Mouse (Mus musculus) G1E (cell line): ENCODE measurements around the gene Arhgap6. TPM values are rescaled to one million over a fixed set of nuclear protein-coding genes. Genes with fewer than 3 reads are reported as not detected.
"Not testable (repeated sequence)": the region's sequence is repeated elsewhere in the genome, so short reads cannot be mapped to it uniquely, and the experiment has no call there.

Source experiments
- ATAC-seq: 2 replicates; pipeline ENCODE4 v1.8.0; 2016; ENCODE audit warnings: mild to moderate bottlenecking; ENCODE audit not compliant: insufficient number of reproducible peaks, poor library complexity, low FRiP score, severe bottlenecking; ENCODE audit errors: extremely low read depth
- DNase-seq: peaks from one replicate; pipeline ENCODE4 v3.0.0; 2012; ENCODE audit warnings: low spot score
- H3K27me3 ChIP-seq: 2 replicates; pipeline ENCODE4 v1.6.1; 2012; ENCODE audit warnings: mild to moderate bottlenecking, low read length, inconsistent platforms; ENCODE audit not compliant: insufficient read depth
- H3K36me3 ChIP-seq: replicated peaks from 2 replicates; pipeline ENCODE3; 2012; ENCODE audit warnings: mild to moderate bottlenecking, inconsistent platforms
- H3K4me1 ChIP-seq: 2 replicates; pipeline ENCODE4 v1.6.1; 2012; ENCODE audit warnings: low read depth, low read length, inconsistent platforms, mixed read lengths; ENCODE audit not compliant: insufficient read depth
- H3K4me3 ChIP-seq: 2 replicates; pipeline ENCODE4 v1.5.1; 2012; ENCODE audit warnings: low read depth, mild to moderate bottlenecking, inconsistent platforms, low read length, moderate library complexity, mixed read lengths
- H3K9me3 ChIP-seq: replicated peaks from 2 replicates; pipeline ENCODE4 v1.6.1; 2012; ENCODE audit warnings: inconsistent platforms
- CTCF ChIP-seq: IDR thresholded peaks from 2 replicates; pipeline ENCODE4 v1.5.1; 2012; ENCODE audit warnings: low read depth, low read length, inconsistent platforms, mixed read lengths
- GATA1 ChIP-seq: IDR thresholded peaks from 2 replicates; pipeline ENCODE4 v1.6.1; 2012; ENCODE audit warnings: borderline replicate concordance, low read length, inconsistent platforms, mixed read lengths
- GATA2 ChIP-seq: IDR thresholded peaks from 2 replicates; pipeline ENCODE4 v1.6.1; 2012; ENCODE audit warnings: low read depth, low read length, inconsistent platforms, borderline replicate concordance
- POLR2AphosphoS5 ChIP-seq: IDR thresholded peaks from 2 replicates; pipeline ENCODE4 v1.6.1; 2012; ENCODE audit warnings: low read depth, low read length, inconsistent platforms; ENCODE audit not compliant: insufficient replicate concordance
- TAL1 ChIP-seq: conservative IDR thresholded peaks from 2 replicates; pipeline ENCODE4 v1.6.1; 2012; ENCODE audit warnings: low read depth, low read length, inconsistent platforms, mixed read lengths
- polyA plus RNA-seq: library from polyadenylated mRNA; stranded (reverse); fragments of >175 nt; gene quantifications from 2 replicates; pipeline ENCODE4 v1.2.3, GENCODE M21; 2012
- total RNA-seq, 2 experiments: library from RNA; stranded (forward) in 1 of 2; stranded (reverse) in 1 of 2; fragments of 200-1000 nt in 1 of 2; fragments of >200 nt in 1 of 2; fragmentation: Nextera tagmentation in 1 of 2; gene quantifications; 2 replicates each; pipeline ENCODE4 v1.2.3; 2014 to 2017

The Arhgap6 gene
- total and polyA plus RNA-seq, 3 experiments: 25.8 to 75.3 (median 54.9) TPM

DNA sequence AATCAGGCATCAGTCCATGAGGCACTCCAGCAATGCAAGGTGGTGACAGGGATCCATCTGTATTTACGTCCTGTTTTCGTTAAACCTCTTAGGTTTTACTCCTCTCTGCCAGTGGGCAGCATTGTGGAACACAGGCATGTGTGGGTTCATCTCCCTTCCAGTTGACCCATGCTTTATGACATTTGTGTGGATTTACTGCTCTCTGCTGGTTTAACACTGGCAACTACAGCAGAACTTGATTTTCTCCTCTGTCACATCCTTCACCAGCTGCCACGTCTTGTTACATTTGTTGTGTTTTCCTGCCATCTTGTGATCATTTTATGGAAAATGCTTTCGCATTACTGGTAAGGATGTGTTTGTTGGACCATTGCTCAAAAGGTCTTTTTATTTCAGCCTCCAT is 504.7 kb downstream of the Arhgap6 start:
- H3K36me3 ChIP-seq: peaks cover 54% of the 10 kb centered on the region
- peak; percentile 28; the same call in 1 of the 2 replicates for ATAC-seq
- no peaks in the 10 kb centered on the region for H3K27me3 ChIP-seq

GRCm38 (mm10) chrX:169302271-169303045 is 507.6 kb downstream of the Arhgap6 start:
- peaks cover 51% of the 10 kb centered on the region for H3K36me3 ChIP-seq

More for the DNA sequence above, 504.7 kb downstream of the Arhgap6 start:
- peak; percentile 2 for DNase-seq
- TF ChIP-seq GATA1: no peak
- TF ChIP-seq CTCF: no peak
- TF ChIP-seq GATA2: no peak
- no peak for TF ChIP-seq POLR2AphosphoS5
- TF ChIP-seq TAL1: no peak
- Histone ChIP-seq H3K4me3 (no peak overlapping the region), H3K4me1 (peaks cover 7% of the 10 kb centered on the region; the same call in 1 of the 2 replicates), H3K9me3 (no peaks in the 10 kb centered on the region)

DNA sequence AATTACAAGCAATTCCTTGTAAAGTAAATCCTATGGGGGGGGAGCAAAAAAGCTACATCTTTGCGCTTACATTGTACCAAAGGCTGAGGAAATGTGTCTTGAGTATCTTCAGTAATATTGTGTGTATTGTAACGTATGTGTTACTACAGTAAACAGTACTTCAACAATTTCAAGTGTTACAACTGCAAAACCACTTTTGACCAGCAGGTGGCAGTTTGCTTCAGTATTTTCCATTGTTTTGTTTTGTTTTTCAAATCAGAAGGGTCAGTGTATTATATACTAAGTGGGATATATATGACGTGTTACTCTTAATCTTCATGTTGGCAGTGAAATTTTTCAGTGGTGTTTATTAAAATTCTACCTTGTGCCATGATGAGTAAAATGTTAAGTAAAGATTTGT is 509.0 kb downstream of the Arhgap6 start:
- ATAC-seq (no peak), DNase-seq (no peak)
- H3K4me3 ChIP-seq: no peak overlapping the region
- TF ChIP-seq GATA2 (no peak), CTCF (peak; percentile 20; the same call in 1 of the 2 replicates)
- peaks cover 59% of the 10 kb centered on the region for H3K36me3 ChIP-seq
- H3K9me3 ChIP-seq: no peaks in the 10 kb centered on the region
- H3K27me3 ChIP-seq: no peaks in the 10 kb centered on the region
- peaks cover 2% of the 10 kb centered on the region; the same call in 1 of the 2 replicates for H3K4me1 ChIP-seq

More at GRCm38 (mm10) chrX:169302271-169303045, 507.6 kb downstream of the Arhgap6 start:
- Histone ChIP-seq H3K4me3 (no peak overlapping the region), H3K27me3 (no peaks in the 10 kb centered on the region), H3K4me1 (peaks cover 7% of the 10 kb centered on the region; the same call in 1 of the 2 replicates), H3K9me3 (no peaks in the 10 kb centered on the region)
- ATAC-seq: no peak
- no peak for DNase-seq
- no peak for TF ChIP-seq GATA2
- no peak for TF ChIP-seq GATA1
- no peak for TF ChIP-seq POLR2AphosphoS5
- no peak for TF ChIP-seq TAL1

DNA sequence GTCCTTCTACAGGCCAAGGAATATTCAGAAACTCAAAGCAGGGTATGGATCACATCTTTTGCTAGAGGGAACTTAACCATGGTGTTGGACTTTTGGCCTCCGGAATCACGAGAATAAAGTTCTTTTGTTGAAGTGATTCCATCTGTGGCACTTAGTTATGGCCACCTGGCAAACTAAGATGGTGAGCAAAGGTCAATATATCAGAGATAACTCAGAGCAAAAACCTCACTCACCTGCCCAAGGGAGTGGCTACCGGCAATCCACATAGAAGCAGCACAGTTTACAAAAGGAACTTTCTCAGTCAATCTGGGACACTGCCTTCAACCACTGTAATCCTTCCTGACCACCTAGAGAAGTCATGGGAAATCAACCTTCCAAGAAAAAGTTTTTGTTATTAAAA is 513.7 kb downstream of the Arhgap6 start:
- no peaks in the 10 kb centered on the region for H3K4me1 ChIP-seq
- TF ChIP-seq GATA2 (no peak), CTCF (no peak), POLR2AphosphoS5 (no peak), TAL1 (no peak), GATA1 (no peak)
- no peak for DNase-seq
- H3K27me3 ChIP-seq: no peaks in the 10 kb centered on the region
- H3K36me3 ChIP-seq: peaks cover 57% of the 10 kb centered on the region
- no peak for ATAC-seq
- H3K4me3 ChIP-seq: no peak overlapping the region
- H3K9me3 ChIP-seq: no peaks in the 10 kb centered on the region

- Histone ChIP-seq H3K9me3 (no peaks in the 10 kb centered on the region), H3K27me3 (no peaks in the 10 kb centered on the region), H3K4me3 (peak overlapping the region; percentile 83), H3K4me1 (peaks cover 7% of the 10 kb centered on the region), H3K36me3 (peaks cover 30% of the 10 kb centered on the region)
- ATAC-seq (no peak), DNase-seq (no peak)
- TF ChIP-seq POLR2AphosphoS5: no peak
- TF ChIP-seq GATA2: no peak
- no peak for TF ChIP-seq TAL1
- TF ChIP-seq GATA1: no peak
- no peak for TF ChIP-seq CTCF
Observed at GRCm38 (mm10) chrX:169319066-169319760, 524.3 kb downstream of the Arhgap6 start.

DNA sequence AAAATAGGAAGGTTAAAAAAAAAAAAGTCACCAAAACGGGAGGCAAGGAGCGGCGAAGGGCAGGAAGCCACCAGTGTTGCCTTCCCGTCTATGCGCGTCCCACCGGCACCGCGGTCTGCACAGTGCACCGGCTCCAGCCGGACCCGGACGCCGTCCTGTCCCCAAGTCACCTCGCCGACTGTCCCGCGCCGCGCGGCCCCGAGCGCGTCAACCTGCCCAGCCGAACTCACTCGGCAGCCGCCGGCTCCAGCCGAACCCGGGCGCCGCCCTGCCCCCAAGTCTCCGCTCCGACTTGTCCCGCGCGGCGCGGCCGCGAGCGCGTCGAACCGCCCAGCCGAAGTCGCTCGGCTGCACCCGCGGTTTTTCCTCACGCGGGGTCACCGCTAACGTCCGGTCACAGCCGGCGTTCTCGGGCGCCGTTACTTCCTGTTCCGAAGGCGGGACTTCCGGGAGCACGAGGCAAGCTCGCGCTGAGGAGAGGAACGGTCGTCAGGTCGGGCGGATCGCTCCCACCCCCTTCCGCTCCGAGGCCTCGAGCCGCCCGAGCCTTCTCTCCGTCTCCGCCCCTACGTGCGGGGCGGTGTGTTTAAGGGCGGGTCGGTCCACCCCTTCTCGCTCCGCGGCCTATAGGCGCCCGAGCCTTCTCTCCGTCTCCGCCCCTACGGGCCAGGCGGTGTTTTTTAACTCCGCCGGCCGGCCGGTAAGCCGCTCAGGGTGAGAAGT is 525.2 kb downstream of the Arhgap6 start, which contains the start of gene Hccs:
Gene Hccs, minus strand, starts transcription at position 428 of the 723 bp plus-strand sequence.
- no peaks in the 10 kb centered on the region for H3K9me3 ChIP-seq
- H3K4me1 ChIP-seq: peaks cover 7% of the 10 kb centered on the region
- no peaks in the 10 kb centered on the region for H3K27me3 ChIP-seq
- peaks cover 23% of the 10 kb centered on the region for H3K36me3 ChIP-seq
- ATAC-seq: peak; percentile 99
- TF ChIP-seq GATA2 (no peak), POLR2AphosphoS5 (no peak), TAL1 (no peak), CTCF (no peak), GATA1 (no peak)
- peak within 1 kb of the TSS; percentile 83 for H3K4me3 ChIP-seq
- peak; percentile 71 for DNase-seq

GRCm38 (mm10) chrX:169320668-169321005 is 525.7 kb downstream of the Arhgap6 start:
- not testable (repeated sequence) for H3K9me3 ChIP-seq, H3K4me1 ChIP-seq, H3K27me3 ChIP-seq, DNase-seq, ATAC-seq
- H3K36me3 ChIP-seq: peaks cover 20% of the 10 kb centered on the region
- peak overlapping the region; percentile 83 for H3K4me3 ChIP-seq
